Mouse (Mus musculus): Measurements from ENCODE around the gene Pola2.

Gene Pola2

GRCm38 (mm10) chr19:5937836-5938406 lies 26.1 kb downstream of the Pola2 start:
- no peak for DNase-seq (ENCODE audit: low read depth in 1 of 2, low spot score in 2 of 2)

GRCm38 (mm10) chr19:5937095-5937835 lies 26.7 kb downstream of the Pola2 start:
- no peak for DNase-seq (ENCODE audit: low read depth in 1 of 2, low spot score in 2 of 2)

GRCm38 (mm10) chr19:5935691-5936090 lies 28.3 kb downstream of the Pola2 start:
- DNase-seq (ENCODE audit: low read depth in 1 of 2, low spot score in 2 of 2) = no peak

GRCm38 (mm10) chr19:5935266-5935665 lies 28.7 kb downstream of the Pola2 start:
- DNase-seq (ENCODE audit: low read depth in 1 of 2, low spot score in 2 of 2) = no peak

GRCm38 (mm10) chr19:5929634-5930596 lies 34.1 kb downstream of the Pola2 start:
- peak in 1 of 2 experiments; percentile 70 for DNase-seq (ENCODE audit: low read depth in 1 of 2, low spot score in 2 of 2)

GRCm38 (mm10) chr19:5928546-5928945 lies 35.5 kb downstream of the Pola2 start:
- no peak for DNase-seq (ENCODE audit: low read depth in 1 of 2, low spot score in 2 of 2)

- no peak for DNase-seq (ENCODE audit: low read depth in 1 of 2, low spot score in 2 of 2)
These were observed 35.9 kb downstream of the Pola2 start for GRCm38 (mm10) chr19:5928104-5928503.

- DNase-seq (ENCODE audit: low read depth in 1 of 2, low spot score in 2 of 2) = no peak
These were observed 36.5 kb downstream of the Pola2 start for GRCm38 (mm10) chr19:5927532-5927931.

- no peak for DNase-seq (ENCODE audit: low read depth in 1 of 2, low spot score in 2 of 2)
These were observed 37.0 kb downstream of the Pola2 start for GRCm38 (mm10) chr19:5927026-5927425.

- DNase-seq (ENCODE audit: low read depth in 1 of 2, low spot score in 2 of 2) = no peak
These were observed 38.6 kb downstream of the Pola2 start for GRCm38 (mm10) chr19:5925311-5925855.

- peak; percentile 66 to 92 for DNase-seq (ENCODE audit: low read depth in 1 of 2, low spot score in 2 of 2)
These were observed 39.3 kb downstream of the Pola2 start, which contains the start of gene Cdc42ep2 for GRCm38 (mm10) chr19:5924713-5925093. Gene Cdc42ep2, minus strand, starts transcription at chr19:5924816.

GRCm38 (mm10) chr19:5923990-5924712 lies 39.9 kb downstream of the Pola2 start:
- DNase-seq (ENCODE audit: low read depth in 1 of 2, low spot score in 2 of 2) = peak; percentile 53 to 76

- no peak for DNase-seq (ENCODE audit: low read depth in 1 of 2, low spot score in 2 of 2)
These were observed 41.0 kb downstream of the Pola2 start for GRCm38 (mm10) chr19:5922963-5923362.

GRCm38 (mm10) chr19:5922119-5922942 lies 41.7 kb downstream of the Pola2 start:
- DNase-seq (ENCODE audit: low read depth in 1 of 2, low spot score in 2 of 2) = no peak

GRCm38 (mm10) chr19:5921715-5922114 lies 42.3 kb downstream of the Pola2 start:
- DNase-seq (ENCODE audit: low read depth in 1 of 2, low spot score in 2 of 2) = no peak

GRCm38 (mm10) chr19:5913007-5913719 lies 50.8 kb downstream of the Pola2 start, which contains the start of gene Dpf2:
Gene Dpf2, minus strand, starts transcription at chr19:5913010.
- DNase-seq (ENCODE audit: low read depth in 1 of 2, low spot score in 2 of 2) = no peak

- DNase-seq (ENCODE audit: low read depth in 1 of 2, low spot score in 2 of 2) = peak; percentile 96
These were observed 51.6 kb downstream of the Pola2 start for GRCm38 (mm10) chr19:5912103-5913006.
